Mouse (Mus musculus): Measurements from ENCODE around the gene Golm1. TPM values are rescaled to one million over a fixed set of nuclear protein-coding genes. Genes with fewer than 3 reads are reported as not detected.

The Golm1 gene
- polyA plus RNA-seq, 1 experiment from 2014 or later = 54.3 TPM

- Histone ChIP-seq H3K9ac (ENCODE audit: low read length) (no peak overlapping the region), H3K4me2 (replicated peaks; ENCODE audit: low read depth) (no peak overlapping the region), H3K9me3 (ENCODE audit: control insufficient read depth, low read length) (no peaks in the 10 kb centered on the region), H3K27me3 (ENCODE audit: control insufficient read depth, insufficient read depth, low read length) (no peaks in the 10 kb centered on the region), H3K27ac (replicated peaks) (no peak overlapping the region), H3K36me3 (ENCODE audit: control insufficient read depth, insufficient read depth, low read length) (peaks cover 7% of the 10 kb centered on the region; the same call in 1 of the 2 replicates), H3K4me1 (replicated peaks; ENCODE audit: control insufficient read depth, insufficient read depth) (no peaks in the 10 kb centered on the region), H3K4me3 (ENCODE audit: low read depth, low read length) (no peak overlapping the region)
- 73% methylated on average over 5 of the region's 5 CpGs for WGBS
- no peak for TF ChIP-seq CTCF (IDR thresholded peaks at IDR 0.05; ENCODE audit: low read depth)
- no peak for TF ChIP-seq EP300 (optimal IDR thresholded peaks at IDR 0.05)
- no peak for DNase-seq (ENCODE audit: low spot score)
- no peak for ATAC-seq (ENCODE audit: low FRiP score, low TSS enrichment)
These were observed 7.8 kb downstream of the Golm1 start for GRCm38 (mm10) chr13:59667763-59668162.

DNA sequence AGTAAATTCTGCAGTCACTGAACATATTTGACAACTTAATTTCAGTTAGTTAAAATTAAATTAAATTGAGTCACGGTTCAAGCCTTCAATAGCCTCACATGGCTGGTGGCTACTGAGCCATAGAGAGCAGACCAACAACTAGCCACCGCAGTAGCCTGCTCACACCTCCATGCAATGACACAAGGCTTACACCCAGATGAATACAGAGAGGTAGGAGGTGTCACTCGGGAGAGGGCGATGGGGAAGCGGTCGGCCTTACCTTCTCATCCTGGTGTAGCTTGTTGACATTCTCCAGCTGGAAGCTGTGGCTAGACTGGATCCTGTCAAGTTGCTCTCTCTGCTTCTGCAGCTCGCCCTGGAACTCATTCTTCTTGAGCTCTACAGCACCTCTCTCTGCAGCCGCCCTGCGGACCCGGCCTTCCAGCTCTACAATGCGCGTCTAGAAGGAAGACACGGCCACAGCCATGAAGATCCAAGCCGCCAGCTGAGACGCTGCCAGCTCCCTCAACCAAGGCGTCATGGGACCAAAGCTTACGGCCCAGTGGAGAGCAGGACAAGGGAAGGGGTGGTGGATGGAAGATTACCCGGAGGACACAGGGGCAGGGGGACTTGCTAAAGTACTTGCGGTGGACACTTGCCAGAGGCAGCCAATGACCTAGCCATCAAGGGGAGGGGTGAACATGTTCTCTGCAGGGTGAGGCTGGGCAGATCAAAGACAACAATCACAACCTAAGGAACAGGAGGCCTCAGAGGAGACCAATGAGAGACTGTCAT is 11.5 kb downstream of the Golm1 start:
- ATAC-seq (ENCODE audit: low FRiP score, low TSS enrichment) (no peak), DNase-seq (ENCODE audit: low spot score) (no peak)
- peaks cover 7% of the 10 kb centered on the region; the same call in 1 of the 2 replicates for H3K36me3 ChIP-seq (ENCODE audit: control insufficient read depth, insufficient read depth, low read length)
- no peak overlapping the region for H3K4me3 ChIP-seq (ENCODE audit: low read depth, low read length)
- H3K9ac ChIP-seq (ENCODE audit: low read length) = no peak overlapping the region
- H3K27me3 ChIP-seq (ENCODE audit: control insufficient read depth, insufficient read depth, low read length) = no peaks in the 10 kb centered on the region
- WGBS = 83% methylated on average over 19 of the region's 19 CpGs
- TF ChIP-seq EP300 (optimal IDR thresholded peaks at IDR 0.05) = no peak
- no peak for TF ChIP-seq CTCF (IDR thresholded peaks at IDR 0.05; ENCODE audit: low read depth)
- H3K27ac ChIP-seq (replicated peaks) = no peak overlapping the region
- H3K4me2 ChIP-seq (replicated peaks; ENCODE audit: low read depth) = no peak overlapping the region
- no peaks in the 10 kb centered on the region for H3K4me1 ChIP-seq (replicated peaks; ENCODE audit: control insufficient read depth, insufficient read depth)
- no peaks in the 10 kb centered on the region for H3K9me3 ChIP-seq (ENCODE audit: control insufficient read depth, low read length)

DNA sequence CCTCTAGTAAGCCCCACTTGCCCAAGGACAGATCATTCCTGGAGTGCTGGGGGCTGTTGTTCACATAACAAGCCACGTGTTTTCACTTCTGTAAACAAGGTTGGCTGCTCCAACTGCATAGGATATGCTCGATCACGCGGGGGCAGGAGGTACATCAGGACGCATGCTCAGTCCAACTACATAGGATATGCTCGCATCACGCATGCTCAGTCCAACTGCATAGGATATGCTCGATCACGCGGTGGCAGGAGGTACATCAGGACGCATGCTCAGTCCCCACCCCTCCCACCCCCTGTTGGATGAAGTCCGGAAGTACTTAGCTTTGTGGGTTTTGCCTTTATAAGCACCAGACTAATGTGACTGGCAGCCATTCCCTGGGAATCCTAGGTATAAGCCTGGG is 13.6 kb downstream of the Golm1 start:
- WGBS = 93% methylated on average over 12 of the region's 12 CpGs
- Histone ChIP-seq H3K4me3 (ENCODE audit: low read depth, low read length) (no peak overlapping the region), H3K27ac (replicated peaks) (no peak overlapping the region), H3K4me2 (replicated peaks; ENCODE audit: low read depth) (no peak overlapping the region), H3K9ac (ENCODE audit: low read length) (no peak overlapping the region), H3K9me3 (ENCODE audit: control insufficient read depth, low read length) (no peaks in the 10 kb centered on the region), H3K36me3 (ENCODE audit: control insufficient read depth, insufficient read depth, low read length) (peaks cover 7% of the 10 kb centered on the region; the same call in 1 of the 2 replicates), H3K4me1 (replicated peaks; ENCODE audit: control insufficient read depth, insufficient read depth) (no peaks in the 10 kb centered on the region), H3K27me3 (ENCODE audit: control insufficient read depth, insufficient read depth, low read length) (no peaks in the 10 kb centered on the region)
- no peak for DNase-seq (ENCODE audit: low spot score)
- TF ChIP-seq CTCF (IDR thresholded peaks at IDR 0.05; ENCODE audit: low read depth) (no peak), EP300 (optimal IDR thresholded peaks at IDR 0.05) (no peak)
- ATAC-seq (ENCODE audit: low FRiP score, low TSS enrichment) = no peak

GRCm38 (mm10) chr13:59661387-59661786 is 14.2 kb downstream of the Golm1 start:
- Histone ChIP-seq H3K27me3 (ENCODE audit: control insufficient read depth, insufficient read depth, low read length) (no peaks in the 10 kb centered on the region), H3K9me3 (ENCODE audit: control insufficient read depth, low read length) (no peaks in the 10 kb centered on the region), H3K4me2 (replicated peaks; ENCODE audit: low read depth) (no peak overlapping the region), H3K36me3 (ENCODE audit: control insufficient read depth, insufficient read depth, low read length) (peaks cover 7% of the 10 kb centered on the region; the same call in 1 of the 2 replicates), H3K4me1 (replicated peaks; ENCODE audit: control insufficient read depth, insufficient read depth) (no peaks in the 10 kb centered on the region), H3K27ac (replicated peaks) (no peak overlapping the region), H3K4me3 (ENCODE audit: low read depth, low read length) (no peak overlapping the region), H3K9ac (ENCODE audit: low read length) (no peak overlapping the region)
- ATAC-seq (ENCODE audit: low FRiP score, low TSS enrichment) = peak; percentile 30; the same call in 1 of the 2 replicates
- WGBS = 59% methylated on average over 8 of the region's 8 CpGs
- no peak for TF ChIP-seq CTCF (IDR thresholded peaks at IDR 0.05; ENCODE audit: low read depth)
- no peak for TF ChIP-seq EP300 (optimal IDR thresholded peaks at IDR 0.05)
- no peak for DNase-seq (ENCODE audit: low spot score)

DNA sequence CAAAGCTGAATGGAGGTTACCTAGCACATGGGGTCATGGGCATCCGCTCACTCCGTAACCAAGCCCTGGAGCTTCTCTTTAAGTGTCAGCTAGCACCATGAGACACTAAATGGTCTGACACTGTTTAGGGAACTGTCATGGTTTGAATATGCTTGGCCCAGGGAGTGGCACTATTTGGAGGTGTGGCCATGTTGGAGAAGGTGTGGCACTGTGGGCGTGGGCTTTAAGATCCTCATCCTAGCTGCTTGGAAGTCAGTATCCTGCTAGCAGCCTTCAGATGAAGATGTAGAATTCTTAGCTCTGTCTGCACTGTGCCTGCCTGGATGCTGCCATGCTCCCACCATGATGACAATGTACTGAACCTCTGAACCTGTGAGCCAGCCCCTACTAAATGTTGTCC is 15.2 kb downstream of the Golm1 start:
- H3K4me1 ChIP-seq (replicated peaks; ENCODE audit: control insufficient read depth, insufficient read depth) = no peaks in the 10 kb centered on the region
- no peak for TF ChIP-seq EP300 (optimal IDR thresholded peaks at IDR 0.05)
- no peak for TF ChIP-seq CTCF (IDR thresholded peaks at IDR 0.05; ENCODE audit: low read depth)
- peaks cover 7% of the 10 kb centered on the region; the same call in 1 of the 2 replicates for H3K36me3 ChIP-seq (ENCODE audit: control insufficient read depth, insufficient read depth, low read length)
- no peak overlapping the region for H3K4me2 ChIP-seq (replicated peaks; ENCODE audit: low read depth)
- no peaks in the 10 kb centered on the region for H3K27me3 ChIP-seq (ENCODE audit: control insufficient read depth, insufficient read depth, low read length)
- H3K9me3 ChIP-seq (ENCODE audit: control insufficient read depth, low read length) = no peaks in the 10 kb centered on the region
- 98% methylated on average over 3 of the region's 3 CpGs for WGBS
- no peak overlapping the region for H3K4me3 ChIP-seq (ENCODE audit: low read depth, low read length)
- H3K9ac ChIP-seq (ENCODE audit: low read length) = no peak overlapping the region
- DNase-seq (ENCODE audit: low spot score) (no peak), ATAC-seq (ENCODE audit: low FRiP score, low TSS enrichment) (no peak)
- H3K27ac ChIP-seq (replicated peaks) = no peak overlapping the region

GRCm38 (mm10) chr13:59657781-59658180 is 17.8 kb downstream of the Golm1 start:
- no peaks in the 10 kb centered on the region for H3K27me3 ChIP-seq (ENCODE audit: control insufficient read depth, insufficient read depth, low read length)
- ATAC-seq (ENCODE audit: low FRiP score, low TSS enrichment) = no peak
- H3K4me1 ChIP-seq (replicated peaks; ENCODE audit: control insufficient read depth, insufficient read depth) = no peaks in the 10 kb centered on the region
- WGBS = 83% methylated on average over 5 of the region's 5 CpGs
- no peak for DNase-seq (ENCODE audit: low spot score)
- no peak overlapping the region for H3K27ac ChIP-seq (replicated peaks)
- TF ChIP-seq EP300 (optimal IDR thresholded peaks at IDR 0.05) = no peak
- H3K4me3 ChIP-seq (ENCODE audit: low read depth, low read length) = no peak overlapping the region
- H3K9me3 ChIP-seq (ENCODE audit: control insufficient read depth, low read length) = no peaks in the 10 kb centered on the region
- no peaks in the 10 kb centered on the region for H3K36me3 ChIP-seq (ENCODE audit: control insufficient read depth, insufficient read depth, low read length)
- H3K4me2 ChIP-seq (replicated peaks; ENCODE audit: low read depth) = no peak overlapping the region
- H3K9ac ChIP-seq (ENCODE audit: low read length) = no peak overlapping the region
